Comparison of ENCODE assay signal across 20 mouse cellular contexts in genomic region chr2:15163732-15164418, GRCm38 (mm10).
DNase-seq lines count a peak whose midpoint lies in the region; ATAC-seq lines count a peak whose summit lies in the region.
"Had no signal": no experiment of that assay in that cellular context is flagged by ENCODE, and none has a peak within 500 bp of the region (broad histone marks: within the 10 kb centered on the region; RNA-seq: fewer than 3 reads in every experiment).

No protein-coding gene starts in this region.

- no peak overlapping the region for H3K27ac ChIP-seq in intestine, embryonic 16.5 days (ENCODE audit: low read length)
- H3K27ac ChIP-seq in intestine, embryonic 15.5 days: no peak overlapping the region
- peak overlapping the region; percentile 87 for H3K27ac ChIP-seq in liver, embryonic 15.5 days (replicated peaks)
- no peak overlapping the region for H3K27ac ChIP-seq in forebrain, embryonic 10.5 days
- H3K27ac ChIP-seq: heart, adult 2 months; limb, embryonic 12.5 days; midbrain, embryonic 10.5 days had no signal

- WGBS in intestine, embryonic 16.5 days: 80% methylated on average over 6 of the region's 6 CpGs
- 81% methylated on average over 6 of the region's 6 CpGs for WGBS in intestine, embryonic 15.5 days
- 18% methylated on average over 6 of the region's 6 CpGs for WGBS in liver, embryonic 15.5 days (ENCODE audit: insufficient replicate concordance)
- 88% methylated on average over 6 of the region's 6 CpGs for WGBS in forebrain, embryonic 10.5 days

- ATAC-seq in intestine, embryonic 16.5 days: peak; percentile 39; the same call in 1 of the 2 replicates
- no peak; the same call in 1 of the 2 replicates for ATAC-seq in intestine, embryonic 15.5 days
- ATAC-seq in liver, embryonic 15.5 days (ENCODE audit: insufficient read depth): peak; percentile 95
- ATAC-seq: forebrain, embryonic 16.5 days had no signal

- H3K4me3 ChIP-seq in intestine, embryonic 16.5 days (ENCODE audit: low read length): no peak overlapping the region
- no peak overlapping the region for H3K4me3 ChIP-seq in intestine, embryonic 15.5 days (replicated peaks)
- H3K4me3 ChIP-seq in erythroblast, embryonic 14.5 days (replicated peaks): peak overlapping the region; percentile 14
- peak overlapping the region; percentile 15; the same call in 1 of the 2 replicates for H3K4me3 ChIP-seq in liver, embryonic 15.5 days (replicated peaks)
- no peak overlapping the region for H3K4me3 ChIP-seq in forebrain, embryonic 10.5 days
- H3K4me3 ChIP-seq: heart, adult 2 months; limb, embryonic 12.5 days; midbrain, embryonic 10.5 days had no signal

- H3K27me3 ChIP-seq in intestine, embryonic 16.5 days (replicated peaks; ENCODE audit: control insufficient read depth, insufficient read depth, low read length): no peaks in the 10 kb centered on the region
- no peaks in the 10 kb centered on the region for H3K27me3 ChIP-seq in intestine, embryonic 15.5 days (replicated peaks)
- H3K27me3 ChIP-seq in erythroblast, embryonic 14.5 days (ENCODE audit: control insufficient read depth): no peaks in the 10 kb centered on the region
- no peaks in the 10 kb centered on the region for H3K27me3 ChIP-seq in liver, embryonic 15.5 days
- H3K27me3 ChIP-seq in forebrain, embryonic 10.5 days (ENCODE audit: poor library complexity, severe bottlenecking): no peaks in the 10 kb centered on the region
- H3K27me3 ChIP-seq: limb, embryonic 12.5 days had no signal

- H3K4me2 ChIP-seq in intestine, embryonic 16.5 days (ENCODE audit: low read depth, low read length): no peak overlapping the region
- H3K4me2 ChIP-seq in intestine, embryonic 15.5 days (replicated peaks): no peak overlapping the region
- H3K4me2 ChIP-seq in liver, embryonic 15.5 days: peak overlapping the region; percentile 64
- H3K4me2 ChIP-seq: limb, embryonic 12.5 days; lung, embryonic 14.5 days had no signal

- H3K36me3 ChIP-seq in intestine, embryonic 16.5 days (ENCODE audit: control insufficient read depth, insufficient read depth, low read length): no peaks in the 10 kb centered on the region
- H3K36me3 ChIP-seq in intestine, embryonic 15.5 days: no peaks in the 10 kb centered on the region
- H3K36me3 ChIP-seq in erythroblast, embryonic 14.5 days (ENCODE audit: control insufficient read depth): no peaks in the 10 kb centered on the region
- no peaks in the 10 kb centered on the region for H3K36me3 ChIP-seq in liver, embryonic 15.5 days (replicated peaks)
- no peaks in the 10 kb centered on the region for H3K36me3 ChIP-seq in forebrain, embryonic 10.5 days (replicated peaks)
- H3K36me3 ChIP-seq: limb, embryonic 12.5 days; midbrain, embryonic 10.5 days had no signal

- H3K4me1 ChIP-seq in intestine, embryonic 16.5 days (ENCODE audit: control insufficient read depth, insufficient read depth, low read length): no peaks in the 10 kb centered on the region
- H3K4me1 ChIP-seq in intestine, embryonic 15.5 days (replicated peaks): no peaks in the 10 kb centered on the region
- H3K4me1 ChIP-seq in erythroblast, embryonic 14.5 days (ENCODE audit: control insufficient read depth): peaks cover 50% of the 10 kb centered on the region
- H3K4me1 ChIP-seq in liver, embryonic 15.5 days (replicated peaks): peaks cover 35% of the 10 kb centered on the region
- H3K4me1 ChIP-seq in forebrain, embryonic 10.5 days: no peaks in the 10 kb centered on the region
- H3K4me1 ChIP-seq: limb, embryonic 12.5 days; midbrain, embryonic 10.5 days had no signal

- H3K9me3 ChIP-seq in intestine, embryonic 16.5 days (ENCODE audit: control insufficient read depth, low read length): no peaks in the 10 kb centered on the region
- no peaks in the 10 kb centered on the region for H3K9me3 ChIP-seq in intestine, embryonic 15.5 days
- H3K9me3 ChIP-seq in erythroblast, embryonic 14.5 days (ENCODE audit: control insufficient read depth, low read length): no peaks in the 10 kb centered on the region
- H3K9me3 ChIP-seq in liver, embryonic 15.5 days (replicated peaks): no peaks in the 10 kb centered on the region
- no peaks in the 10 kb centered on the region for H3K9me3 ChIP-seq in forebrain, embryonic 10.5 days
- H3K9me3 ChIP-seq: limb, embryonic 12.5 days; midbrain, embryonic 10.5 days had no signal

- no peak overlapping the region for H3K9ac ChIP-seq in intestine, embryonic 16.5 days (ENCODE audit: low read depth, low read length)
- H3K9ac ChIP-seq in intestine, embryonic 15.5 days: no peak overlapping the region
- H3K9ac ChIP-seq in liver, embryonic 15.5 days: no peak overlapping the region
- H3K9ac ChIP-seq: limb, embryonic 12.5 days; lung, embryonic 14.5 days had no signal

- DNase-seq in forebrain, embryonic 10.5 days (ENCODE audit: extremely low spot score, low spot score): no peak
- DNase-seq in ovary, adult 18-20 months (ENCODE audit: low spot score): no peak
- no peak for DNase-seq in Muller cell, postnatal 12 days (ENCODE audit: inconsistent ontology term)
- DNase-seq: adrenal gland, adult 2 months; cerebellum, adult 11-12 months; gastrocnemius, postnatal 25 days; heart, adult 2 months; kidney, adult 2 months; kidney, postnatal 25 days; lung, embryonic 14.5 days; lung, postnatal 36 days; retina, postnatal 1 day; thymus, postnatal 14 days had no signal

Comparison
In these comparisons a context has a peak if more than half of its experiments do, and no peak if none do; other contexts are left out.
1. H3K4me3 ChIP-seq: peak in erythroblast, embryonic 14.5 days (single experiment) and liver, embryonic 15.5 days (single experiment); none in intestine, embryonic 16.5 days (single experiment), intestine, embryonic 15.5 days (single experiment) and forebrain, embryonic 10.5 days (single experiment).